In genomic region chr10:63689233-63689632, GRCm38 (mm10) we compare ENCODE assay signal across 25 mouse cellular contexts.
DNase-seq lines count a peak whose midpoint lies in the region; ATAC-seq lines count a peak whose summit lies in the region.
"Had no signal": no experiment of that assay in that cellular context is flagged by ENCODE, and none has a peak within 500 bp of the region (broad histone marks: within the 10 kb centered on the region; RNA-seq: fewer than 3 reads in every experiment).

No protein-coding gene starts in this region.

- H3K4me2 ChIP-seq in liver, embryonic 12.5 days: no peak overlapping the region
- no peak overlapping the region for H3K4me2 ChIP-seq in midbrain, embryonic 16.5 days (ENCODE audit: low read length)
- no peak overlapping the region for H3K4me2 ChIP-seq in forebrain, embryonic 13.5 days
- H3K4me2 ChIP-seq: forebrain, embryonic 15.5 days; heart, embryonic 12.5 days; heart, embryonic 15.5 days; hindbrain, embryonic 15.5 days had no signal

- H3K4me3 ChIP-seq in liver, embryonic 12.5 days: no peak overlapping the region
- no peak overlapping the region for H3K4me3 ChIP-seq in midbrain, embryonic 16.5 days (ENCODE audit: low read depth, low read length)
- H3K4me3 ChIP-seq in forebrain, embryonic 13.5 days: no peak overlapping the region
- H3K4me3 ChIP-seq: forebrain, embryonic 10.5 days; forebrain, embryonic 15.5 days; heart, embryonic 12.5 days; heart, embryonic 15.5 days; hindbrain, embryonic 15.5 days had no signal

- H3K36me3 ChIP-seq in liver, embryonic 12.5 days: no peaks in the 10 kb centered on the region
- no peaks in the 10 kb centered on the region for H3K36me3 ChIP-seq in midbrain, embryonic 16.5 days (ENCODE audit: control insufficient read depth, insufficient read depth, low read length)
- H3K36me3 ChIP-seq in forebrain, embryonic 13.5 days (ENCODE audit: poor library complexity, severe bottlenecking): no peaks in the 10 kb centered on the region
- H3K36me3 ChIP-seq: forebrain, embryonic 10.5 days; forebrain, embryonic 15.5 days; G1E; heart, embryonic 12.5 days; heart, embryonic 15.5 days; hindbrain, embryonic 15.5 days had no signal

- H3K9me3 ChIP-seq in liver, embryonic 12.5 days (replicated peaks): no peaks in the 10 kb centered on the region
- no peaks in the 10 kb centered on the region for H3K9me3 ChIP-seq in midbrain, embryonic 16.5 days (replicated peaks; ENCODE audit: control insufficient read depth, low read length, poor library complexity, severe bottlenecking)
- no peaks in the 10 kb centered on the region for H3K9me3 ChIP-seq in forebrain, embryonic 13.5 days (replicated peaks)
- H3K9me3 ChIP-seq: forebrain, embryonic 10.5 days; forebrain, embryonic 15.5 days; heart, embryonic 12.5 days; heart, embryonic 15.5 days; hindbrain, embryonic 15.5 days had no signal

- 62% methylated on average over 3 of the region's 3 CpGs for WGBS in liver, embryonic 12.5 days (ENCODE audit: insufficient replicate concordance)
- WGBS in midbrain, embryonic 16.5 days: 17% methylated on average over 3 of the region's 3 CpGs
- WGBS in forebrain, embryonic 13.5 days: 43% methylated on average over 3 of the region's 3 CpGs

- H3K27me3 ChIP-seq in liver, embryonic 12.5 days (replicated peaks): no peaks in the 10 kb centered on the region
- H3K27me3 ChIP-seq in midbrain, embryonic 16.5 days (ENCODE audit: control insufficient read depth, insufficient read depth, low read depth, low read length): no peaks in the 10 kb centered on the region
- no peaks in the 10 kb centered on the region for H3K27me3 ChIP-seq in forebrain, embryonic 13.5 days
- H3K27me3 ChIP-seq: CH12.LX; forebrain, embryonic 15.5 days; heart, embryonic 12.5 days; heart, embryonic 15.5 days; hindbrain, embryonic 15.5 days; Patski had no signal

- peak; percentile 65 for ATAC-seq in liver, embryonic 12.5 days
- no peak for ATAC-seq in midbrain, embryonic 16.5 days
- ATAC-seq in forebrain, embryonic 13.5 days: no peak
- ATAC-seq: forebrain, embryonic 15.5 days; Patski had no signal

- H3K27ac ChIP-seq in liver, embryonic 12.5 days: no peak overlapping the region
- H3K27ac ChIP-seq in midbrain, embryonic 16.5 days (ENCODE audit: low read length): no peak overlapping the region
- no peak overlapping the region for H3K27ac ChIP-seq in forebrain, embryonic 13.5 days
- H3K27ac ChIP-seq: forebrain, embryonic 10.5 days; forebrain, embryonic 15.5 days; heart, embryonic 15.5 days; hindbrain, embryonic 15.5 days had no signal

- peak; percentile 38 for DNase-seq in embryo, embryonic 9.5 days (ENCODE audit: extremely low spot score)
- no peak for DNase-seq in embryo, embryonic 10 days (ENCODE audit: low spot score)
- DNase-seq in ZHBTc4 (ENCODE audit: low read depth, low spot score): peak; percentile 14
- DNase-seq in yolk sac, embryonic 10.5 days (ENCODE audit: low spot score): peak; percentile 27
- DNase-seq: adrenal gland, postnatal 25 days; B cell, adult 2 months; cerebellum, adult 11-12 months; cerebellum, adult 8-10 months; cerebellum, postnatal 10 days; cerebellum, postnatal 36 days; gastrocnemius, postnatal 25 days; heart, adult 18-20 months; heart, postnatal 10 days; heart, postnatal 36 days had no signal

- no peak overlapping the region for H3K9ac ChIP-seq in liver, embryonic 12.5 days
- H3K9ac ChIP-seq in midbrain, embryonic 16.5 days (ENCODE audit: low read depth, low read length): no peak overlapping the region
- H3K9ac ChIP-seq in forebrain, embryonic 13.5 days: no peak overlapping the region
- H3K9ac ChIP-seq: forebrain, embryonic 15.5 days; heart, embryonic 12.5 days; heart, embryonic 15.5 days; hindbrain, embryonic 15.5 days had no signal

- H3K4me1 ChIP-seq in liver, embryonic 12.5 days: no peaks in the 10 kb centered on the region
- H3K4me1 ChIP-seq in midbrain, embryonic 16.5 days (ENCODE audit: control insufficient read depth, insufficient read depth, low read length): no peaks in the 10 kb centered on the region
- no peaks in the 10 kb centered on the region for H3K4me1 ChIP-seq in forebrain, embryonic 13.5 days
- H3K4me1 ChIP-seq: forebrain, embryonic 10.5 days; forebrain, embryonic 15.5 days; heart, embryonic 12.5 days; heart, embryonic 15.5 days; hindbrain, embryonic 15.5 days had no signal
